Mouse (Mus musculus) adrenal gland, postnatal 36 days (tissue): ENCODE results near the gene Spock1. TPM values are rescaled to one million over a fixed set of nuclear protein-coding genes. Genes with fewer than 3 reads are reported as not detected.
"Not testable (repeated sequence)": the region's sequence is repeated elsewhere in the genome, so short reads cannot be mapped to it uniquely, and the experiment has no call there.

Experiments used
- DNase-seq, 2 experiments: peaks; one replicate each; pipeline ENCODE4 v3.0.0; 2021; ENCODE audit warnings: mixed read lengths in 1 of 2
- total RNA-seq, 2 experiments: library from RNA; stranded (reverse); gene quantifications; 2 replicates each; pipeline ENCODE4 v1.2.3; 2021

The Spock1 gene
- total RNA-seq, 2 experiments from 2014 or later = 7.3 to 9.6 TPM

- DNase-seq = no peak
Measured at GRCm38 (mm10) chr13:57595032-57595760, 312.9 kb downstream of the Spock1 start.

- DNase-seq = not testable (repeated sequence)
Measured at GRCm38 (mm10) chr13:57589338-57589914, 318.7 kb downstream of the Spock1 start.

GRCm38 (mm10) chr13:57588558-57589273, 319.4 kb downstream of the Spock1 start:
- no peak for DNase-seq

GRCm38 (mm10) chr13:57585131-57585530, 323.0 kb downstream of the Spock1 start:
- DNase-seq = peak in 1 of 2 experiments; percentile 36

GRCm38 (mm10) chr13:57582314-57582976, 325.7 kb downstream of the Spock1 start:
- DNase-seq = no peak

- DNase-seq = no peak
Measured at GRCm38 (mm10) chr13:57577541-57578244, 330.4 kb downstream of the Spock1 start.

GRCm38 (mm10) chr13:57573501-57573900, 334.6 kb downstream of the Spock1 start:
- no peak for DNase-seq

GRCm38 (mm10) chr13:57568404-57568803, 339.7 kb downstream of the Spock1 start:
- DNase-seq = no peak

GRCm38 (mm10) chr13:57555186-57555585, 352.9 kb downstream of the Spock1 start:
- DNase-seq = no peak

GRCm38 (mm10) chr13:57549743-57550142, 358.4 kb downstream of the Spock1 start:
- peak in 1 of 2 experiments; percentile 5 for DNase-seq

GRCm38 (mm10) chr13:57536988-57537547, 371.1 kb downstream of the Spock1 start:
- no peak for DNase-seq

GRCm38 (mm10) chr13:57534325-57534724, 373.8 kb downstream of the Spock1 start:
- DNase-seq = peak in 1 of 2 experiments; percentile 5

GRCm38 (mm10) chr13:57525946-57526345, 382.2 kb downstream of the Spock1 start:
- DNase-seq = no peak

GRCm38 (mm10) chr13:57524546-57524945, 383.6 kb downstream of the Spock1 start:
- DNase-seq = no peak

- DNase-seq = no peak
Measured at GRCm38 (mm10) chr13:57523366-57523765, 384.8 kb downstream of the Spock1 start.

GRCm38 (mm10) chr13:57522319-57522718, 385.8 kb downstream of the Spock1 start:
- no peak for DNase-seq

- peak; percentile 20 to 33 for DNase-seq
Measured at GRCm38 (mm10) chr13:57521152-57521551, 387.0 kb downstream of the Spock1 start.

- DNase-seq = no peak
Measured at GRCm38 (mm10) chr13:57519790-57520189, 388.3 kb downstream of the Spock1 start.

GRCm38 (mm10) chr13:57515737-57516136, 392.4 kb downstream of the Spock1 start:
- DNase-seq = no peak

- no peak for DNase-seq
Measured at GRCm38 (mm10) chr13:57501552-57501951, 406.6 kb downstream of the Spock1 start.

- no peak for DNase-seq
Measured at GRCm38 (mm10) chr13:57496778-57497177, 411.4 kb downstream of the Spock1 start.

GRCm38 (mm10) chr13:57494838-57495237, 413.3 kb downstream of the Spock1 start:
- no peak for DNase-seq
